Mouse (Mus musculus): Measurements from ENCODE around the gene Tifa.

DNA sequence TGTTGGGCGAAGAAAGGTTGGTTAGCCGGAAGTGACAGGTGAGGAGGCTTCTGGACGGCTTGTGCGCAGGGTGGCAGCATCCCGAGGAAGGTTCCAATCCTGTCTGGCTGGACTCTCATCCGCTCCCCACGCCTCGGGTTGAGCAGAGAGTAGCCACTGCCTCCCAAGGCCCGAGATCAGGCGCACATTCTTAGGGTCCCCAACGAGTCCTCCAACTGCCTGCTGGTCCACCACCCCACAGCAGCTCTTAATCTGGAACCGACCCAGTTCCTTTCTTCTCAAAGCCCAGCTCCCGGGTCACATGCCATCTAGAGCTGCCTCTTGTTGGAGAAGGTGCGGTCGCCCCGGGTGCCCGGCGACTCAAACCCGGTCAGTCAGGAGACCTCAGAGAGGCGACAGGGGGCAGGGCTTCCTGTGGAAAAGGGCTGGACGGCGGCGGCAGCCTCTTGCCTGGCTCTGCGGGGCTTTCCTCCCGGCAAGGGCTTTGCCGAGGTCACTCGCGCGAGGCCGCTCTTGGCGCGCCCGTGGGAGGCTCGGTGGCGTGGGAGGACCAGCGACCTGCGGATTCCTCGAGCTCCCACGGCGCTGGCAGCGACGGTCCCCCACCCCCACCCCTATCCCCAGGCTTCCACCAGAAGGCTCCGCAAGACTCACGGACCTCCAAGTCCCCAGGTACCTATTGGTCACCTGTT is at the start of gene Tifa:
- TF ChIP-seq CTCF (conservative IDR thresholded peaks at IDR 0.05 in 1 of 2, IDR thresholded peaks at IDR 0.05 in 1 of 2; ENCODE audit: low read depth in 2 of 2, low read length in 2 of 2) (0 out of 4 replicates have a peak, but pooled peaks of 1 of the 2 experiments have one; percentile 3), ETS1 (conservative IDR thresholded peaks at IDR 0.05; ENCODE audit: low read depth, low read length) (no peak), RCOR1 (conservative IDR thresholded peaks at IDR 0.05; ENCODE audit: low read depth, low read length) (no peak), EP300 (IDR thresholded peaks at IDR 0.05; ENCODE audit: low read length) (no peak)

Data from CH12.LX (cell line).